Comparison of ENCODE assay signal across 8 mouse cellular contexts in the genomic region with DNA sequence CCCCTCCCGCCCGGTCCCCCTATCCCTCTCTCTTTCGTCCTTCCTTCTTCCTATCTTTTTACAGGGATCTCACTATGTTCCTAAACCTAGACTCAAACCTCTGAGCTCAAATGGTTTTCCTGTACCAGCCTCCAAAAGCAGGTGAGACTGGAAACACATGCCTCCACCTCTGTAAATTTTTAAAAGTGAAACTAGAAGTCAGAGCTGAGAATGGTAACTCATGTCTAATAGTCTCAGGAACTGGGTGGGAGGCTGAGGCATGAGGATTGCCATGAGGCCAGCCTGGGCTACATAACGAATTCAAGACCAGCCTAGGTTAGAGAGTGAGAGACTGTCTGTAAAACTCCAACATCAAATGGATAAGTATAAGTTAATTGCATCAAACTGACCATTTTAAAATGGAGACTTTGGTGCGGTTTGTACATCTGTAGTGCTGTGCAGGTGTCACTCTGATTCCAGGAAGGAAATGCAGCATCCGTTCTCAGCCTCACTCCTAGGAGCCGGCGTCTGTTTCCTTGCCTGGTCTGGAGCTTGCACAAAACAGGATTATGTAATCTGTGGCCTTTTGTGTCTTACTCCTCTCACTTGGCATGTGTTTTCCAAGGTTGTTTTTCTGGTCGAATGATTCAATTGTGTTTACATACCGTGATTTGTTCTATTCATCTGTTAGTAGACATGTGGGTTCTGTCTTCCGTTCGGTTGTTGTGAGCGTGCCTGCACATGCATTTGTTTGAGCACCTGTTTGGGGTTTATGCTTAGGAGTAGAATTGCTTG. TPM values are rescaled to one million over a fixed set of nuclear protein-coding genes. Genes with fewer than 3 reads are reported as not detected.
DNase-seq lines count a peak whose midpoint lies in the region; ATAC-seq and TF ChIP-seq lines count a peak whose summit lies in the region.

No protein-coding gene starts in this region.

- TF ChIP-seq CTCF in lung, postnatal 0 days (IDR thresholded peaks at IDR 0.05): no peak

- 72% methylated on average over 13 of the region's 13 CpGs for WGBS in lung, postnatal 0 days
- whole genome bisulfite sequencing in heart, embryonic 13.5 days: 75% methylated on average over 13 of the region's 13 CpGs

- H3K27ac ChIP-seq in lung, postnatal 0 days (ENCODE audit: low read length): no peak overlapping the region
- H3K27ac ChIP-seq in heart, embryonic 13.5 days (replicated peaks): 0 out of 2 replicates have a peak overlapping the region, but pooled peaks have one; percentile 4

- no peak for TF ChIP-seq EP300 in lung, postnatal 0 days (IDR thresholded peaks at IDR 0.05)

- intact Hi-C loops in gastrocnemius, postnatal 14 days (cut with DNase I; ENCODE audit: low total_unique reads): no loop called here

- DNase-seq in cerebellum, adult 11 months: peak; percentile 19
- no peak for DNase-seq in cerebellum, postnatal 14 days
- DNase-seq in lung, postnatal 0 days (ENCODE audit: low spot score): peak; percentile 44
- no peak for DNase-seq in lung, postnatal 4 days
- peak; percentile 58 for DNase-seq in naive thymus-derived CD4-positive, alpha-beta T cell, adult 2 months (ENCODE audit: low read depth)
- DNase-seq in neural tube, embryonic 10.5 days (ENCODE audit: extremely low spot score, low spot score): no peak
- no peak for DNase-seq in gastrocnemius, postnatal 14 days

- H3K27me3 ChIP-seq in lung, postnatal 0 days (replicated peaks; ENCODE audit: insufficient read depth, low read length): no peaks in the 10 kb centered on the region
- H3K27me3 ChIP-seq in heart, embryonic 13.5 days (replicated peaks): no peaks in the 10 kb centered on the region

- H3K36me3 ChIP-seq in lung, postnatal 0 days (ENCODE audit: insufficient read depth, low read length): no peaks in the 10 kb centered on the region
- H3K36me3 ChIP-seq in heart, embryonic 13.5 days: 0 out of 2 replicates have a peak, but pooled peaks cover 7% of the 10 kb centered on the region

- H3K4me3 ChIP-seq in lung, postnatal 0 days (ENCODE audit: low read depth, low read length): no peak overlapping the region
- H3K4me3 ChIP-seq in heart, embryonic 13.5 days: no peak overlapping the region

- no peak overlapping the region for H3K4me2 ChIP-seq in lung, postnatal 0 days (replicated peaks; ENCODE audit: low read depth, low read length)
- H3K4me2 ChIP-seq in heart, embryonic 13.5 days: no peak overlapping the region

- no peak overlapping the region for H3K9ac ChIP-seq in lung, postnatal 0 days (replicated peaks; ENCODE audit: low read depth)
- no peak overlapping the region for H3K9ac ChIP-seq in heart, embryonic 13.5 days

- peak; percentile 50; the same call in 1 of the 2 replicates for ATAC-seq in lung, postnatal 0 days
- ATAC-seq in heart, embryonic 13.5 days (ENCODE audit: extremely low read depth, insufficient number of reproducible peaks, low FRiP score, low TSS enrichment): no peak

- no peaks in the 10 kb centered on the region for H3K9me3 ChIP-seq in lung, postnatal 0 days (ENCODE audit: low read length)
- H3K9me3 ChIP-seq in heart, embryonic 13.5 days: no peaks in the 10 kb centered on the region

- H3K4me1 ChIP-seq in lung, postnatal 0 days (ENCODE audit: insufficient read depth, low read depth, low read length): peaks cover 5% of the 10 kb centered on the region; the same call in 1 of the 2 replicates
- peaks cover 17% of the 10 kb centered on the region for H3K4me1 ChIP-seq in heart, embryonic 13.5 days

RNA-seq across cellular contexts. Expression of a gene that starts 39.1 kb away (rescaled TPM):
- 23.0 and 25.8 TPM in 2 replicates for polyA plus RNA-seq in lung, postnatal 0 days (2015; fragmentation: Nextera tagmentation; extraction: Ambion mirVana)
- 19.0 and 19.3 TPM in 2 replicates for polyA plus RNA-seq in heart, embryonic 13.5 days (2015; fragmentation: Nextera tagmentation; extraction: Ambion mirVana)
- 10 to 100 TPM; 19.2 to 20.4 TPM for total RNA-seq in gastrocnemius, postnatal 14 days (2021)

RNA-seq across cellular contexts. Expression of a gene that starts 49.3 kb away (rescaled TPM):
- 0.88 and 1.2 TPM in 2 replicates for polyA plus RNA-seq in lung, postnatal 0 days (2015; fragmentation: Nextera tagmentation; extraction: Ambion mirVana)
- 0.71 and 1.0 TPM in 2 replicates for polyA plus RNA-seq in heart, embryonic 13.5 days (2015; fragmentation: Nextera tagmentation; extraction: Ambion mirVana)
- 10 to 100 TPM in 1 of 2 experiments, 1 to 10 TPM in 1; 8.8 to 10.3 TPM for total RNA-seq in gastrocnemius, postnatal 14 days (2021)

Comparison
In these comparisons a context has a peak if more than half of its experiments do, and no peak if none do; other contexts are left out.
1. DNase-seq: peak in cerebellum, adult 11 months (single experiment), lung, postnatal 0 days (single experiment) and naive thymus-derived CD4-positive, alpha-beta T cell, adult 2 months (single experiment); none in cerebellum, postnatal 14 days (0 of 2), lung, postnatal 4 days (0 of 2), neural tube, embryonic 10.5 days (single experiment) and gastrocnemius, postnatal 14 days (single experiment).